Mouse (Mus musculus) C2C12 (cell line): Measurements from ENCODE around the gene Apaf1. TPM values are rescaled to one million over a fixed set of nuclear protein-coding genes. Genes with fewer than 3 reads are reported as not detected.

Experiments
- H3K27me3 ChIP-seq: one replicate; pipeline ENCODE4 v1.6.1; 2011; ENCODE audit not compliant: control insufficient read depth, insufficient read depth, insufficient read length
- H3K36me3 ChIP-seq: one replicate; pipeline ENCODE4 v1.6.1; 2011; ENCODE audit not compliant: control insufficient read depth, insufficient read depth
- H3K4me3 ChIP-seq: one replicate; pipeline ENCODE4 v1.5.1; 2011; ENCODE audit warnings: mild to moderate bottlenecking, control low read depth; ENCODE audit not compliant: poor library complexity, insufficient read depth, severe bottlenecking
- H3K79me2 ChIP-seq: one replicate; pipeline ENCODE4 v1.6.1; 2011; ENCODE audit not compliant: control insufficient read depth, insufficient read depth
- H3K79me3 ChIP-seq: one replicate; pipeline ENCODE4 v1.6.1; 2011; ENCODE audit warnings: low read depth, control low read depth
- H3ac ChIP-seq: one replicate; pipeline ENCODE3; 2011; ENCODE audit warnings: low read depth; ENCODE audit not compliant: control insufficient read depth, insufficient read length
- CEBPB ChIP-seq: IDR thresholded peaks from one replicate; pipeline ENCODE4 v1.6.1; 2011; ENCODE audit warnings: low read depth, mild to moderate bottlenecking, control low read depth, moderate library complexity
- CTCF ChIP-seq: IDR thresholded peaks from one replicate; pipeline ENCODE4 v1.5.1; 2011; ENCODE audit not compliant: control insufficient read depth, insufficient read depth, insufficient read length
- FOSL1 ChIP-seq: IDR thresholded peaks from one replicate; pipeline ENCODE4 v1.8.0; 2011; ENCODE audit warnings: mild to moderate bottlenecking, low read length; ENCODE audit not compliant: poor library complexity, insufficient read depth, severe bottlenecking
- MAX ChIP-seq: IDR thresholded peaks from one replicate; pipeline ENCODE4 v1.6.1; 2011; ENCODE audit warnings: mild to moderate bottlenecking, control low read depth
- MYOD1 ChIP-seq: IDR thresholded peaks from one replicate; pipeline ENCODE4 v1.6.1; 2011; ENCODE audit warnings: low read depth; ENCODE audit not compliant: control insufficient read depth, insufficient read length
- MYOG ChIP-seq: IDR thresholded peaks from one replicate; pipeline ENCODE4 v1.6.1; 2011; ENCODE audit not compliant: control insufficient read depth, insufficient read length; ENCODE audit errors: extremely low read depth
- USF1 ChIP-seq: IDR thresholded peaks from one replicate; pipeline ENCODE4 v1.6.1; 2011; ENCODE audit warnings: low read depth, mild to moderate bottlenecking, control low read depth, moderate library complexity
- polyA plus RNA-seq: library from polyadenylated mRNA; unstranded; fragments of >200 nt; fragmentation: generic; extraction: Trizol; gene quantifications from one replicate; pipeline ENCODE4 v1.2.1, GENCODE M21; 2012; ENCODE audit warnings: missing spikeins

Gene Apaf1
- polyA plus RNA-seq, 1 experiment: 5.9 TPM

DNA sequence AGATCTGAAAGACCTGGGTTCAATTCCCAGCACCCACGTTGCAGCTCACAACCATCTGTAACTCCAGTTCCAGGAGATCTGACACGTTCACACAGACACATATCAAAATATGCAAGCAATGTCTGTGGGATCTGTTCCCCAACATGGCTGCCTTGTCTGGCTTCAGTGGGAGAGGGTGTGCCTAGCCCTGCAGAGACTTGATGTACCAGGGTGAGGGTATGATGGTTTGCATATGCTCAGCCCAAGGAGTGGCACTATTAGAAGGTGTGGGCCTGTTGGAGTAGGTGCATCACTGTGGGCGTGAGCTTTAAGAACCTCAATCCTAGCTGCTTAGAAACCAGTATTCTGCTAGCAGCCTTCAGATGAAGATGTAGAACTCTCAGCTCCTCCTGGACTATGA lies 23.4 kb upstream of the Apaf1 start:
- Histone ChIP-seq H3K79me2 (no peaks in the 10 kb centered on the region), H3K27me3 (no peaks in the 10 kb centered on the region), H3ac (no peak overlapping the region), H3K36me3 (no peaks in the 10 kb centered on the region), H3K79me3 (no peaks in the 10 kb centered on the region), H3K4me3 (no peak overlapping the region)
- TF ChIP-seq FOSL1 (no peak), USF1 (no peak), MAX (no peak), CEBPB (no peak), CTCF (no peak), MYOD1 (no peak), MYOG (no peak)

DNA sequence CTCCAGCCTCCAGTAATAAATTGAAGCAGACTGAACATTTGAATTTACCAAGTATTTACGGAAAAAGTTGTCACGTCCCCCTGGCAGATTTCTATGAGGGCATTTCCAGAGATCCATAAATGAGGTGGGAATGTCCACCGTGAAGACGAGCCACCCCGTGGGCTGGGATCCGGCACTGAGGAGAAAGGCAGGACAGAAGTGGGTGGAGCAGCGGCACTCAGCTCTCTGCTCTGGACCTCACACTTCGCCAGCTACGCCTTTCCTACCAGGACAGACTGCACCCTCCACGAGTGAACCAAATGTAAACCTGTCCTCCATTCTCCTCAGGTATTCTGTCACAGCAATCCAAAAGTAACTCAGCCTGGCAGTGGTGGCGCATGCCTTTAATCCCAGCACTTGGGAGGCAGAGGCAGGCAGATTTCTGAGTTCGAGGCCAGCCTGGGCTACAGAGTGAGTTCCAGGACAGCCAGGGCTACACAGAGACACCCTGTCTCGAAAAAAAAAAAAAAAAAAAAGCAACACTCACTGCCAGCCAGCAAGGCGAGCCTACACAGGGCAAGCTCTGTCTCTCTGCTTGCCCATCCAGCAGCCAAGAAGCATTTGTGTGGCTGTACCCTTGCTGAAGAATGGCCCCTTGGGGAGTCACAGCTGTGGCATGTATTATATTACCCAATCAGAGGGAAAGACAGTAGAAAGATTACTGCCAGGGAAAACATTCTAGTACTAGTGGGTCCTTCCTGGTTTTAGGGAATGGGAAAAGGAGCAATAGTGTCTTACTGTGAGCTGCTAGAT lies 20.4 kb upstream of the Apaf1 start:
- no peaks in the 10 kb centered on the region for H3K79me2 ChIP-seq
- TF ChIP-seq CEBPB (no peak), FOSL1 (no peak), USF1 (no peak)
- H3K27me3 ChIP-seq: no peaks in the 10 kb centered on the region
- H3K4me3 ChIP-seq: no peak overlapping the region
- H3ac ChIP-seq: no peak overlapping the region
- H3K79me3 ChIP-seq: no peaks in the 10 kb centered on the region
- H3K36me3 ChIP-seq: no peaks in the 10 kb centered on the region

DNA sequence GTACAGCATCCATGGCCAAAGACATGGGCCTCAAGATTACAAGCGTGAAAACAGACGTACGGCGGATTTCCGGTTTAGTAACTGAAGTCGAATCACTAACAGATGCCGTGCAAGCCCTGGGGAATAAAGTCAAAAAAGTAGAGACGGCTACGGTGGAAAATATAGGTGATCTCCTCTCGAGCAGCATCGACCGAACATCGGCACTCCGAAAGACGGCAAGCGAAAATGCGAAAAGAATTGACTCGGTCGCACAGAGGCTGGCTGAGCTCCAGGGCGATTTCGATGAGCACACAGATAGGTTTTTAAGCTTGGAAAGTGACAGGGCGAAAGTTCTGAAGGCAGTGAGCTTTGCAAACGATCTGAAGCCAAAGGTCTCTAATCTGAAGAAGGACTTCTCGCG lies 19.4 kb upstream of the Apaf1 start:
- Histone ChIP-seq H3K27me3 (no peaks in the 10 kb centered on the region), H3K4me3 (no peak overlapping the region), H3K79me3 (no peaks in the 10 kb centered on the region), H3K36me3 (no peaks in the 10 kb centered on the region), H3ac (no peak overlapping the region), H3K79me2 (no peaks in the 10 kb centered on the region)
- no peak for TF ChIP-seq MYOG
- TF ChIP-seq MYOD1: no peak
- TF ChIP-seq FOSL1: no peak
- no peak for TF ChIP-seq CTCF
- no peak for TF ChIP-seq MAX
- TF ChIP-seq USF1: no peak

DNA sequence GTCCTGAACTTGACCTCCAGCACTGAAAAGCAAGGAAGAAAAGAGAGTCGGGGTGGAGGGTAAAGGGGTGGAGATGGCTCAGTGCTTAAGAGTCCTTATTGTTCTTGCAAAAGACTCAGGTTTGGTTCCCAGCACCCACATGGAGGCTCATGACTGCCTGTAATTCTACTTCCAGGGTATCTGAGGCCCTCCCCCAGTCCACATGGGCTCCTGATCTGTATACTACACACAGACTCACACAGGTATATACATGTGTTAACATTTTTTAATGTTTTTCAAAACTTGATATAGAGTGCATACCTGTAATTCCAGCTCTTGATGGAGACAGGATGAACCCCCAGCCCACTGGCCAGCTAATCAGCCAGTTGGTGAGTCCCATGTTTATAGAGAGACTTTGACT lies 17.5 kb upstream of the Apaf1 start:
- Histone ChIP-seq H3K79me2 (no peaks in the 10 kb centered on the region), H3K79me3 (no peaks in the 10 kb centered on the region), H3ac (no peak overlapping the region), H3K4me3 (no peak overlapping the region), H3K36me3 (peaks cover 7% of the 10 kb centered on the region), H3K27me3 (no peaks in the 10 kb centered on the region)
- TF ChIP-seq MAX (no peak), CEBPB (no peak), FOSL1 (no peak), MYOD1 (no peak), MYOG (no peak), CTCF (no peak), USF1 (no peak)

DNA sequence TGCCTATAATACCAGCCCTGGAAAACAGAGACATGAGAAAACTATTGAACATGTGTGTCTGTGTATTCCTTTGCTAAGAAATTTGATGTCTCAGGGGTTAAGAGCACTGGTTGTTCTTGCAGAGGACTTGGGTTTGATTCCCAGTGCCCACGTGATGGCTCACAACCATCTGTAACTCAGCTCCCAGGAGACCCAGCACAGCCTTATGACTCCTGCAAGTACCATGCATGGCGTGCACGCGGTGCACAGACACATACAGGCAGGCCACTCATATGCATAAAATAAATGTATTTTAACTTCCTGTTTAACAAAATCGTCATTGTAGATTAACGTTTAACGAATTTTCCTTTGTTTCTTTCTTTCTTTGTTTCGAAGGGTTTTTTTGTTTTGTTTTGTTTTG lies 15.5 kb upstream of the Apaf1 start:
- no peaks in the 10 kb centered on the region for H3K79me3 ChIP-seq
- no peak for TF ChIP-seq MYOD1
- no peak for TF ChIP-seq CEBPB
- no peak for TF ChIP-seq MYOG
- no peak for TF ChIP-seq FOSL1
- TF ChIP-seq CTCF: no peak
- no peak for TF ChIP-seq USF1
- TF ChIP-seq MAX: no peak
- H3K27me3 ChIP-seq: no peaks in the 10 kb centered on the region
- H3K36me3 ChIP-seq: peaks cover 7% of the 10 kb centered on the region
- no peak overlapping the region for H3ac ChIP-seq
- no peaks in the 10 kb centered on the region for H3K79me2 ChIP-seq
- H3K4me3 ChIP-seq: no peak overlapping the region

DNA sequence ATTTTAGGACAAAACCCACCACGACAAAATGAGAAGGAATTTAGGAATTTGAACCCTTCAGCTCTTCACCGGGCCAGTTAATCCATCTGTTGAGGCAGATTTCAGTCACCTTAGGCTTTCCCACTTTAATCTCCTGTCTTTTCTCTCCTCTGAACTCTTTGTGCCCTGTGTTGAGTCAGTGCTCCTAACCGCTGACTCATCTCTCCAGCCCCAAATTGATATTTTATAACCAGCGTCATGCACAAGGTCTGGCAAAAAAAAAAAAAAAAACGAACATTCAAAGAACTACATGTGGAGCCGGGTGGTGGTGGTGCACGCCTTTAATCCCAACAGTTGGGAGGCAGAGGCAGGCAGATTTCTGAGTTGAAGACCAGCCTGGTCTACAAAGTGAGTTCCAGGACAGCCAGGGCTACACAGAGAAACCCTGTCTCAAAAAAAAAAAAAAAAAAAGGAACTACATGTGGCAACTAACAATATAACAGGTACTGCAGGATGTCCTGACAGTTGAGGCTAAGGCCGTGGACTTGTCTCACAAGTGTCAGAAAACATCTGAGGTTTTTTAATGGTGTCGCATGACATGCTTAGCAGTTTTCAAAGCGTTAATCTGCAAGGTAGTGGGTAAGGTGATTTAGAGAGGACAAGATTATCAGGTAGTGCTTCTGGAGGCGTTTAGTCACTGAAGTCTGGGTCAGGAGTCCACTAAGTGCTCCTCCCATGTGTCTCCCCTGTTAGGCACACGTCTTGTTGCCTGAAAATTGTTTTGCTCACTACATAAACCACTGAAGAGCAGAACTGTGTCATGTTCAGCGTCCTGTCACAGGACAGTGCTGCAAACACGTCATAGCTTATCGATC lies 11.9 kb upstream of the Apaf1 start:
- H3K27me3 ChIP-seq: no peaks in the 10 kb centered on the region
- H3K36me3 ChIP-seq: peaks cover 7% of the 10 kb centered on the region
- H3K79me3 ChIP-seq: no peaks in the 10 kb centered on the region
- no peak overlapping the region for H3ac ChIP-seq
- TF ChIP-seq CTCF (no peak), FOSL1 (peak; percentile 23), USF1 (no peak), CEBPB (no peak), MYOG (no peak), MAX (no peak)
- no peaks in the 10 kb centered on the region for H3K79me2 ChIP-seq
- H3K4me3 ChIP-seq: no peak overlapping the region
